Mouse (Mus musculus): ENCODE results near the gene Setmar. TPM values are rescaled to one million over a fixed set of nuclear protein-coding genes. Genes with fewer than 3 reads are reported as not detected.

The Setmar gene
- polyA plus RNA-seq, 1 experiment from 2014 or later = 6.8 TPM

- no peak for ATAC-seq
- no peak overlapping the region for H3K9ac ChIP-seq (replicated peaks; ENCODE audit: low read depth, low read length)
- no peaks in the 10 kb centered on the region for H3K27me3 ChIP-seq (replicated peaks; ENCODE audit: control insufficient read depth, insufficient read depth, low read length)
- H3K4me2 ChIP-seq (ENCODE audit: low read length) = no peak overlapping the region
- H3K4me3 ChIP-seq (replicated peaks; ENCODE audit: low read length) = no peak overlapping the region
- peaks cover 2% of the 10 kb centered on the region; the same call in 1 of the 2 replicates for H3K36me3 ChIP-seq (ENCODE audit: control insufficient read depth, insufficient read depth)
- H3K27ac ChIP-seq (ENCODE audit: low read length) = no peak overlapping the region
- WGBS = 90% methylated on average over 5 of the region's 5 CpGs
- H3K9me3 ChIP-seq (ENCODE audit: control insufficient read depth, low read length) = 0 out of 2 replicates have a peak, but pooled peaks cover 2% of the 10 kb centered on the region
- H3K4me1 ChIP-seq (replicated peaks; ENCODE audit: control insufficient read depth, insufficient read depth, low read length) = no peaks in the 10 kb centered on the region
These were observed 8.2 kb downstream of the Setmar start for GRCm38 (mm10) chr6:108073071-108073470.

GRCm38 (mm10) chr6:108073931-108074330 lies 9.1 kb downstream of the Setmar start:
- WGBS = 92% methylated on average over 2 of the region's 2 CpGs
- Histone ChIP-seq H3K27me3 (replicated peaks; ENCODE audit: control insufficient read depth, insufficient read depth, low read length) (no peaks in the 10 kb centered on the region), H3K9ac (replicated peaks; ENCODE audit: low read depth, low read length) (no peak overlapping the region), H3K4me1 (replicated peaks; ENCODE audit: control insufficient read depth, insufficient read depth, low read length) (no peaks in the 10 kb centered on the region), H3K4me2 (ENCODE audit: low read length) (no peak overlapping the region), H3K36me3 (ENCODE audit: control insufficient read depth, insufficient read depth) (peaks cover 2% of the 10 kb centered on the region; the same call in 1 of the 2 replicates), H3K27ac (ENCODE audit: low read length) (no peak overlapping the region), H3K9me3 (ENCODE audit: control insufficient read depth, low read length) (0 out of 2 replicates have a peak, but pooled peaks cover 2% of the 10 kb centered on the region), H3K4me3 (replicated peaks; ENCODE audit: low read length) (no peak overlapping the region)
- ATAC-seq = no peak

- H3K27me3 ChIP-seq (replicated peaks; ENCODE audit: control insufficient read depth, insufficient read depth, low read length) = no peaks in the 10 kb centered on the region
- no peak for ATAC-seq
- H3K4me1 ChIP-seq (replicated peaks; ENCODE audit: control insufficient read depth, insufficient read depth, low read length) = no peaks in the 10 kb centered on the region
- H3K36me3 ChIP-seq (ENCODE audit: control insufficient read depth, insufficient read depth) = peaks cover 2% of the 10 kb centered on the region; the same call in 1 of the 2 replicates
- WGBS = 91% methylated on average over 10 of the region's 10 CpGs
- no peak overlapping the region for H3K4me2 ChIP-seq (ENCODE audit: low read length)
- no peak overlapping the region for H3K9ac ChIP-seq (replicated peaks; ENCODE audit: low read depth, low read length)
- 0 out of 2 replicates have a peak, but pooled peaks cover 2% of the 10 kb centered on the region for H3K9me3 ChIP-seq (ENCODE audit: control insufficient read depth, low read length)
- H3K4me3 ChIP-seq (replicated peaks; ENCODE audit: low read length) = no peak overlapping the region
- H3K27ac ChIP-seq (ENCODE audit: low read length) = no peak overlapping the region
These were observed 9.8 kb downstream of the Setmar start for GRCm38 (mm10) chr6:108074624-108075023.

GRCm38 (mm10) chr6:108075857-108076256 lies 11.0 kb downstream of the Setmar start:
- Histone ChIP-seq H3K27me3 (replicated peaks; ENCODE audit: control insufficient read depth, insufficient read depth, low read length) (no peaks in the 10 kb centered on the region), H3K9me3 (ENCODE audit: control insufficient read depth, low read length) (0 out of 2 replicates have a peak, but pooled peaks cover 2% of the 10 kb centered on the region), H3K9ac (replicated peaks; ENCODE audit: low read depth, low read length) (no peak overlapping the region), H3K36me3 (ENCODE audit: control insufficient read depth, insufficient read depth) (peaks cover 2% of the 10 kb centered on the region; the same call in 1 of the 2 replicates), H3K4me2 (ENCODE audit: low read length) (no peak overlapping the region), H3K4me3 (replicated peaks; ENCODE audit: low read length) (no peak overlapping the region), H3K4me1 (replicated peaks; ENCODE audit: control insufficient read depth, insufficient read depth, low read length) (no peaks in the 10 kb centered on the region), H3K27ac (ENCODE audit: low read length) (no peak overlapping the region)
- WGBS = 98% methylated on average over 7 of the region's 7 CpGs
- ATAC-seq = no peak

GRCm38 (mm10) chr6:108091296-108091695 lies 26.5 kb downstream of the Setmar start:
- Histone ChIP-seq H3K9me3 (ENCODE audit: control insufficient read depth, low read length) (no peaks in the 10 kb centered on the region), H3K4me1 (replicated peaks; ENCODE audit: control insufficient read depth, insufficient read depth, low read length) (no peaks in the 10 kb centered on the region), H3K36me3 (ENCODE audit: control insufficient read depth, insufficient read depth) (no peaks in the 10 kb centered on the region), H3K27me3 (replicated peaks; ENCODE audit: control insufficient read depth, insufficient read depth, low read length) (no peaks in the 10 kb centered on the region), H3K4me3 (replicated peaks; ENCODE audit: low read length) (no peak overlapping the region), H3K27ac (ENCODE audit: low read length) (no peak overlapping the region), H3K4me2 (ENCODE audit: low read length) (no peak overlapping the region), H3K9ac (replicated peaks; ENCODE audit: low read depth, low read length) (no peak overlapping the region)
- 68% methylated on average over 1 of the region's 1 CpGs for WGBS
- no peak for ATAC-seq

GRCm38 (mm10) chr6:108092646-108093045 lies 27.8 kb downstream of the Setmar start:
- no peaks in the 10 kb centered on the region for H3K4me1 ChIP-seq (replicated peaks; ENCODE audit: control insufficient read depth, insufficient read depth, low read length)
- no peaks in the 10 kb centered on the region for H3K9me3 ChIP-seq (ENCODE audit: control insufficient read depth, low read length)
- H3K4me2 ChIP-seq (ENCODE audit: low read length) = no peak overlapping the region
- no peak overlapping the region for H3K9ac ChIP-seq (replicated peaks; ENCODE audit: low read depth, low read length)
- no peaks in the 10 kb centered on the region for H3K27me3 ChIP-seq (replicated peaks; ENCODE audit: control insufficient read depth, insufficient read depth, low read length)
- H3K4me3 ChIP-seq (replicated peaks; ENCODE audit: low read length) = no peak overlapping the region
- WGBS = 79% methylated on average over 3 of the region's 3 CpGs
- no peak for ATAC-seq
- H3K27ac ChIP-seq (ENCODE audit: low read length) = no peak overlapping the region
- no peaks in the 10 kb centered on the region for H3K36me3 ChIP-seq (ENCODE audit: control insufficient read depth, insufficient read depth)

GRCm38 (mm10) chr6:108093449-108093848 lies 28.6 kb downstream of the Setmar start:
- H3K27me3 ChIP-seq (replicated peaks; ENCODE audit: control insufficient read depth, insufficient read depth, low read length) = no peaks in the 10 kb centered on the region
- 71% methylated on average over 3 of the region's 3 CpGs for WGBS
- no peak overlapping the region for H3K4me3 ChIP-seq (replicated peaks; ENCODE audit: low read length)
- H3K27ac ChIP-seq (ENCODE audit: low read length) = no peak overlapping the region
- ATAC-seq = no peak
- no peak overlapping the region for H3K9ac ChIP-seq (replicated peaks; ENCODE audit: low read depth, low read length)
- H3K36me3 ChIP-seq (ENCODE audit: control insufficient read depth, insufficient read depth) = no peaks in the 10 kb centered on the region
- H3K4me2 ChIP-seq (ENCODE audit: low read length) = no peak overlapping the region
- no peaks in the 10 kb centered on the region for H3K9me3 ChIP-seq (ENCODE audit: control insufficient read depth, low read length)
- no peaks in the 10 kb centered on the region for H3K4me1 ChIP-seq (replicated peaks; ENCODE audit: control insufficient read depth, insufficient read depth, low read length)

- Histone ChIP-seq H3K4me3 (replicated peaks; ENCODE audit: low read length) (no peak overlapping the region), H3K4me1 (replicated peaks; ENCODE audit: control insufficient read depth, insufficient read depth, low read length) (0 out of 2 replicates have a peak, but pooled peaks cover 3% of the 10 kb centered on the region), H3K27ac (ENCODE audit: low read length) (no peak overlapping the region), H3K9me3 (ENCODE audit: control insufficient read depth, low read length) (no peaks in the 10 kb centered on the region), H3K27me3 (replicated peaks; ENCODE audit: control insufficient read depth, insufficient read depth, low read length) (no peaks in the 10 kb centered on the region), H3K36me3 (ENCODE audit: control insufficient read depth, insufficient read depth) (no peaks in the 10 kb centered on the region), H3K9ac (replicated peaks; ENCODE audit: low read depth, low read length) (no peak overlapping the region), H3K4me2 (ENCODE audit: low read length) (no peak overlapping the region)
- no peak for ATAC-seq
- 77% methylated on average over 5 of the region's 5 CpGs for WGBS
These were observed 30.6 kb downstream of the Setmar start for GRCm38 (mm10) chr6:108095445-108095844.

GRCm38 (mm10) chr6:108098171-108098845 lies 33.5 kb downstream of the Setmar start:
- Histone ChIP-seq H3K4me1 (replicated peaks; ENCODE audit: control insufficient read depth, insufficient read depth, low read length) (0 out of 2 replicates have a peak, but pooled peaks cover 3% of the 10 kb centered on the region), H3K27me3 (replicated peaks; ENCODE audit: control insufficient read depth, insufficient read depth, low read length) (no peaks in the 10 kb centered on the region), H3K36me3 (ENCODE audit: control insufficient read depth, insufficient read depth) (no peaks in the 10 kb centered on the region), H3K4me3 (replicated peaks; ENCODE audit: low read length) (no peak overlapping the region), H3K9ac (replicated peaks; ENCODE audit: low read depth, low read length) (no peak overlapping the region), H3K27ac (ENCODE audit: low read length) (no peak overlapping the region), H3K4me2 (ENCODE audit: low read length) (peak overlapping the region; percentile 10; the same call in 1 of the 2 replicates), H3K9me3 (ENCODE audit: control insufficient read depth, low read length) (no peaks in the 10 kb centered on the region)
- peak; percentile 83 for ATAC-seq
- 13% methylated on average over 9 of the region's 9 CpGs for WGBS
